Mouse (Mus musculus): Measurements from ENCODE around the gene Tbc1d22a. TPM values are rescaled to one million over a fixed set of nuclear protein-coding genes. Genes with fewer than 3 reads are reported as not detected.

The Tbc1d22a gene
- polyA plus RNA-seq, 1 experiment, result 48.1 TPM

DNA sequence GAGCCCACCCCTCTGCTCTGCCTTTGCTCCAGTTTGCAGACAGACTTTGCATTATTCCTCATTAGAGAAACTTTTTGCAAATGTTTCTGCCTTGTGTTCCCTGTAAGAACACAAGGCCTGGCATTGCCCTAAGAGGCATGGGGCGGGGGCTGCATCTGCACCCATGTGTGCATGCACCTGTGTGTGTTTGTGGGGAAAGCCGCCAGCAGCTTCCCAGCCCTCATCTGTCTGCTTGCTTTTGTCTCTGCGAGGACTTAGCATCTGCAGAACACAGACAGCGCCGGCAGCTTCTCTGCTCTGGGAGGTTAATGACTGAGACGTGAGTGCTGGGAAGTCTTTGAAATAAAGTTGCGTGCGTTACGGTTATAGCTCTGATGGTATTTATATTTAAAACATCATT, 120.5 kb downstream of the Tbc1d22a start:
- DNase-seq (ENCODE audit: low read depth), result no peak

DNA sequence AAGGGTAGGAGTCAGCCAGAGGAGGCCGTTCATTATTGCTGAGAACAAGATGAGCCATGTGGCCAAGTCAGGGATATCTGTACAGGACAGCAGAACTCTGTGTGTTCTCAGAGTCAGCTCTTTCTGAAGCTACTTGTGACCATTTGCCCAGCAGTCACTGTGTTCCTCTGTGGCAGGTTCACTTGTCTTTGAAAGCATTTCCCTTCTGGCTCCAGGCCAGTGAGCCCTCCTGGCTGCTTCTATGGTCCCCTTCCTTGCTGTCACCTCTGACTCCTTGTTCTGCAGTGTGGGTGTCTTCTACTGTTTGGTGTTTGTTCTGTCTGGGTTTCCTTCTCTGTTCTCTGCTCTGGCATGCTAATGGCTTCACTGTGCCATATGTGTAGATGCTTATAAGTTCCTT, 121.5 kb downstream of the Tbc1d22a start:
- no peak for DNase-seq (ENCODE audit: low read depth)

DNA sequence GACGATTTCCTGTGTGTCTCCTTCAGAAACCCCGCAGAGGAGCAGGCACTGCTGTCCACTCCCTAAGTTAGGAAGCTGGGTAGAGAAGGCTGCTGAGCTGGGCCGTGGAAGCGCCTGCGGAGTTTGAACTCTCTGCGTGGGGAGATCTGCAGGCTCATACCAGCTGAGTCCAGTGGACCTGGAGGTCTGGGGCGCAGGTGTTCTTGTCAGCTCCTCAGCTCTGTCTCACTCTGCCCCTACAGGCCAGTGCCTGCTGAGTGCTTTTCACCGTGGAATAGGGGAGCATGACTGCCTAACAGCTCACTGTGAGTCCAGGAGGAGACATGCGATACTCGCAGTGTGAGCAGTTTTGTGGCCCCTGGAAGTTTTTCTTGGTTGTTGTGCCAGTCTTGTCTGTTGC, 123.5 kb downstream of the Tbc1d22a start:
- no peak for DNase-seq (ENCODE audit: low read depth)

DNA sequence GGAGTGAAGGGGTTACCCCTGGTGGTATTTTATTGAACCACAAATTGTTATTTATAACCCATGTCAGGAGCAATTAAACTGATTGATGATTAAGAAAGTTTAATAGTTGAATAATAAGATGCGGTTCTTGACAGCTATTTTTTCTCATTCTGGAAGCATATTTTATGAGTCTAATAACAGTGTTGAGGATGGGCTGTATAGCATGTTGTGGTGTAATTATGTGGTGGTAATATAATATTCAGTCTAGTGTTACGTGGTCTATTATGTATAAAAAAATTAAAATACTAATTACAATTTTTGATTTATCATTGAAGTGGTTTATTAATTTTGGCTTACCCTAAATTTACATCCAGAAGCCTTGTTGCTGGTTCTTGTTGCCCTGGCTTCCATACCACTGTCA, 125.5 kb downstream of the Tbc1d22a start:
- no peak for DNase-seq (ENCODE audit: low read depth)

DNA sequence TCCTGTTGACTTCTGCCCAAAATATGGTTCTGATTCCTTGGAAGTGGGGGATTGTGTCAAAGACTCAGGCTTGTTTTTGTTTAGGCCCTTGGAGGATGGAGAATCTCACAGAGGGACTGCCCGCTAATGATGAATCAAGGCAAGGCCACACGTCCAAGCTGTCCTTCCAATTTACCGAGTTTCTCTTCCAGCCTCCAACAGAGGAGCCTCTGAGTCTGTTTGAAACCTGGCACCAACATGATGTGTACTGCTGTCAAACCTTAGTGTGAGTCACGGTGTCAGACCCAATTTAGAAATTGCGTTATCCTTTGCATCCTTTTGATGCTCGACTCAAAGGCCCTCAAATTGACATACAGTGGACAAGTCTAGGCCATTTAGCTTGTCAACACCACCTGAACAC, 126.5 kb downstream of the Tbc1d22a start:
- no peak for DNase-seq (ENCODE audit: low read depth)

- DNase-seq (ENCODE audit: low read depth), result no peak
Observed at GRCm38 (mm10) chr15:86342637-86343375, 128.5 kb downstream of the Tbc1d22a start.

DNA sequence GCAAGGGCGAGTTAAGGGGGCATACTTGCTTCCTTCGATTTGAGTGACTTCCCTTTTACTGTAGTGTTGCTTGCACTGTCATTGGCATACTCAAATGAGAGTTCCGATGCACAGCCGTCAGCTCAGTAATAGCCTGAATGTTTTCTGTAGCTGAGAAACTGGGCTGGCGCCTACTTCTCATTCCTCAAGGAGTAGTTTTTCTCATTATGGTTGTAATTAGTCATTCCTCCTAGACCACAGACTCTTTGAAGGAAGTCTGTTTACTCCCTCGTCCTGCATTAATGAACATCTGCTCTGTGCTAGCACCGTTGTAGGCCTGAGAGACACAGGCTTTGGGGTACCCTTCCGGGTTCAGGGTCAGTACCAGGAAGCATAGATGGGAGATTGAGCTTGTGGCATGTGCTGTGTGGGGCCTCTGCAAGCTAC, 130.7 kb downstream of the Tbc1d22a start:
- no peak for DNase-seq (ENCODE audit: low read depth)

DNA sequence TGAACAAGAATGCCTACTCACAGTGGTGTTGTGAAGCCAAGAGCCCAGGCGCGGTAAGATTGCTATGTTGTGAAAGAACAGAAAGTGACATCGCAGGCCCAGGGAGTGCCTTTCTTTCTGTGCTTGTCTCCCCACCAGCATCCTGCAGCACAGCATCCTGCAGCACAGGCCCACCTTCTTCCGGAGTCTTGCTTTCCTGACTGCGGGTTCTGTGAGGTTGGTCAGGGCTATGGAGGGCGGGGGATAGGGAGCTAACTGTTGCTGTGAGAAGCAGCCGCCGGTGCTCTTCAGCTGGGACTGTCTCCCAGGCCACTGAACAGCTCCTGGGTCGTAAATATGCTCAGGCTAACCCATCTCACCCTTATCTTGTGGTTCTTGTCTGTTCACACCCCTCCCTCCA, 131.6 kb downstream of the Tbc1d22a start:
- no peak for DNase-seq (ENCODE audit: low read depth)

DNA sequence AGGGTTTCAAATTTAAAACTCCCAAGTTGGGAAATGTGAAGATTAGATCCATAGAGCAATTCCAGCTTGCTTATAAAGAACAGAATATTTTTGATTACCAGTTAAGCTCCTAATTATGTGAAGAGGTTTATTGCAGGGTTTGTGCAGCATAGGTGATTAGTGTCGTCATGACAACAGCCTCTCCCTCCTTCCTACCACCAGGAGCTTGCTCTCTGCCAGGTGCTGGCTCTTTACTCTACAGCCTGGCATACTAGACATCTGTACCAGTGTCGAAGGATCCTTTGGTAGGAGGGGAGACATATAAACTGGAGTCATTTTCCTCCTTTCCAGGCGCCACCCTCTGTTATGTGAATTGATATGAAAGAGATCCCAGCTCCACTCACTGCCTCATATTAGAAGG, 132.3 kb downstream of the Tbc1d22a start:
- no peak for DNase-seq (ENCODE audit: low read depth)

- DNase-seq (ENCODE audit: low read depth), result no peak
Observed at GRCm38 (mm10) chr15:86354932-86355331, 140.7 kb downstream of the Tbc1d22a start.

- DNase-seq (ENCODE audit: low read depth), result no peak
Observed at GRCm38 (mm10) chr15:86355857-86356256, 141.6 kb downstream of the Tbc1d22a start.

- DNase-seq (ENCODE audit: low read depth), result no peak
Observed at GRCm38 (mm10) chr15:86360376-86360775, 146.1 kb downstream of the Tbc1d22a start.

GRCm38 (mm10) chr15:86362306-86363150, 148.3 kb downstream of the Tbc1d22a start:
- no peak for DNase-seq (ENCODE audit: low read depth)

- DNase-seq (ENCODE audit: low read depth), result no peak
Observed at GRCm38 (mm10) chr15:86363841-86364295, 149.6 kb downstream of the Tbc1d22a start.

DNA sequence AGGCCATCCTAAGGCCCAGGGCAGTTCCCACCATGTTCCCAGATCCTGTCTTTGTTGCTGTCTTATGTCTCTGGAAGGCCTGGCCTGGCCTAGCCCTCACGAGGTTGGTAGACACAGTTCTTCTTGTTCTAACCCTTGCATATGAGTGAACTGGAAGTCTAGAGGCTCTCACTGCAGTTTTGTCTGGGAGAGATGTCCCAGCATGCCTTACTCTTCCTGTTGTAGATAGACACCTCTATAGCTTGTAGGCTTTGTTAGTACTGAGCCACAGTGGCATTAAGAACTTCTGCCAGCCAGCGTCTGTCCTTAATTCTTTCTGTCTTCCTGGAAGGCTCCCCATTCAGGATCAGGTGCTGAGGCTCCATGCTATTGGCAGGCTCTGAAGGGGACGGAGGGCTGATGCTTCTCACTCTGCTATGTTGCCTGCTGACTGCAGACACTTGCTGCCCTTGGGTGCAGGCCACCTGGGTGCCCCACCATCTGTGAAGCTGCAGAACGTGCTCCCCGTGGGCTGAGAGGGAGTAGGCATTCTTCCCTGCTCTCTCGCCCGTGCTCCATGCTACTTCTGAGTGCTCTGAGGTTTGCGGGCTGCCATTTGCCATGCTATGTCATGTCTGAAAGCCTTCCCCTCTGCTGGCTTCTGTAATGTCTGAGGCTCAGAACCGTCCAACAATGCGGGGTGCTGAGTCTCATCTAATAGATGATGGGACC, 150.8 kb downstream of the Tbc1d22a start:
- DNase-seq (ENCODE audit: low read depth), result no peak

DNA sequence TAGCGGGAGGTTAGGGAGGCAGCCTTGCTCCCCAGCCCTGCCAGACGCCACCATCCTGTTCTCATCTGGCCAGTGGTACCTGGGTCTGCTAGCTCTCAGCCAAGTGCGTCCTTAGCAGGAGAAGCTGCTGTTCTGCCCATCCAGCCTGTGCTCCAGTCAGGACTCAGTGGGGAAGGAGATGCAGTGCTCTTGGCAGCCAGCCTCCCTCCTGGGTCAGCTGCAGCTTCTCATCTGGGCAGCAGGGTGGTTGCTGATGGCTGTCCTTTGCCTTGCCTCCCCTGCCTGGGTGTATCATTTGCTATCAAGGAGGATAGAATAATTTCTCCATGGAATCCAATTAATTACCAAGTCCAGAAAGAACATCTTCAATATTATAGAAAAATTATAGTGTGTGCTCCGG, 152.5 kb downstream of the Tbc1d22a start:
- no peak for DNase-seq (ENCODE audit: low read depth)

DNA sequence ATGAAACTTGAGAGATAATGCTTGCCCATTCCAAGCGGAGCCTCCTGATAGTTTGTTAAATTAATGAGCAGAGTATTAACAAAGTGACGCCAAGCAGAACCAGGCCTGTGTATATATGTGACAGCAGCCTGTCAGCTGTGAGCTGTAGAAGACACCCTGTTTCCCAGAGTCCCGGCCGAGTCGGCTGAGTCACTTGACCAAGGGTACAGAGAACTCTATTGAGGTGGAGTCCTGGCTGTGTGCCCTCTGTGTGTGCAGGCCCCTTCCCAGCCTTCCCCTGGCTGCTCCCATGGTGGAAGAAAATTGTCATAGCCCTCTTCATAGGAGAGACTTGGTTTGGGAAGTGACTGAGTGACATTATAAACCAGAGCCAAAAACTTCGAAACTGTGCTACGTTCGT, 153.0 kb downstream of the Tbc1d22a start:
- DNase-seq (ENCODE audit: low read depth), result no peak

- DNase-seq (ENCODE audit: low read depth), result no peak
Observed at GRCm38 (mm10) chr15:86370846-86371245, 156.6 kb downstream of the Tbc1d22a start.

DNA sequence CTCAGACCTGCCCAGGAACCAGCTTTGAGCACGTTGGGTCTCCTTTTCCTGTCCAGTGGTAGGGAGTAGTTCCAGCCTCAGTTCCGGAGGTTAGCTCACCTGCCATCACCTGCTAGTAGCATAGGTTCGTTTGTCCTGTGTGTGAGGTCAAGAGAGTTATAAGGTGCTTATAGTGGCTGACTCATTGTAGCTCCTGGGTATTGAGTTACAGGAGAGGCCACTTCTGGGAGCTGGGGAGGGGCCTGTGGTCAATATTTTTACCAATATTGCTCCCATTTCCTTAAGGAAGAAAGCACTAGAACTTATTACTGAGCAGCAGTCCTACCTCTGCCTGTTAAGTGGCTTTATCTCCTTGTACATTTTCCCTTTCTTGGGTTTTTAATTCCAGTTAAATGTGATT, 161.0 kb downstream of the Tbc1d22a start:
- DNase-seq (ENCODE audit: low read depth), result no peak

GRCm38 (mm10) chr15:86375860-86376394, 161.7 kb downstream of the Tbc1d22a start:
- no peak for DNase-seq (ENCODE audit: low read depth)

DNA sequence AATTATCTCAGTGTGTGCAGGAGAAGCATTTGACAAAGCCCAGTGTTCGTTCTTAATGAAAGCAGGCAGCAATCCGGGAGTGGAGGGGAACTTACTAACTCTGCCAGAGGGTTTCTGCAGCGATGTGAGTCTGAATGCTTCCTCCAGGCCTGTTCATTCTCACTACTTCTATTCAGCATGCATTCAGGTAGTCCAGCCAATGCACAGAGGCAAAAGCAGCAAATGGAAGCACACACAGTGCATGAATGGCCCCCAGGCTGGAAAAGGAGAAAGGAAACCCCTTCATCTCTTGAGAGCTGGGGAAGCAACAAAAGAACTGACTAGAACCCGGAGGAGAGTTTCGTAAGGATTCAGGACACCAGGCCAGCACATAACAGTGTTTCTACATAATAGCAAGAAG, 169.0 kb downstream of the Tbc1d22a start:
- DNase-seq (ENCODE audit: low read depth), result no peak

- DNase-seq (ENCODE audit: low read depth), result no peak
Observed at GRCm38 (mm10) chr15:86385436-86385835, 171.2 kb downstream of the Tbc1d22a start.
